In the genomic region with DNA sequence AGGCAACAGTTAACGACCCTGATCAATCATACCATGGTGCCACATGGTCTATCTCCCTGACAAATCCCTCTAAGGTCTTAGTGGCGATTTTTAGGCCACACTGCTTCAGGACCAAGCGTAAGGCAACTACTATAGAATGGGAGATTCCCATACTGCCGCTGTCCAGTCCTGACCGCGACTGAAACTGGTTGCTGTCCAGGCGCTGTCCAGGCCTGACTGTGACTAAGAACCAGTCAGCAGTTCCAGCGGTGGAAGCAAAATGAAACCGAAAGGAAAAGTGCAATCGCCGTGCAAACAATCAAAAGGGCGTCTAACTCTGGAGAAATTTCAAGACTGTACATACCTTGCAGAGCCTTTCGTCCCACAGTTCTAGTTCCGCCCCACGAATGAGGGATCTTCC, we compare ENCODE assay signal across 26 mouse cellular contexts. TPM values are rescaled to one million over a fixed set of nuclear protein-coding genes. Genes with fewer than 3 reads are reported as not detected.
"Had no signal": no experiment of that assay in that cellular context is flagged by ENCODE, and none has a peak within 500 bp of the region (broad histone marks: within the 10 kb centered on the region; RNA-seq: fewer than 3 reads in every experiment).

No protein-coding gene starts in this region.

RNA-seq across cellular contexts. Expression of a gene that starts 27.1 kb away (rescaled TPM):
- total RNA-seq: heart, postnatal 10 days; heart, postnatal 14 days; heart, postnatal 25 days; heart, postnatal 36 days; hematopoietic stem cell, adult 5-6 weeks; hindbrain, postnatal 0 days; layer of hippocampus, adult 18-20 months; layer of hippocampus, adult 2 months; layer of hippocampus, adult 8-10 months; layer of hippocampus, postnatal 10 days; layer of hippocampus, postnatal 14 days; layer of hippocampus, postnatal 25 days; layer of hippocampus, postnatal 36 days had no signal
- polyA plus RNA-seq: heart, embryonic 10.5 days; heart, embryonic 12.5 days; heart, embryonic 14.5 days; heart, embryonic 15.5 days; hindbrain, embryonic 10.5 days; hindbrain, embryonic 11.5 days; hindbrain, embryonic 12.5 days; hindbrain, embryonic 13.5 days; hindbrain, embryonic 14.5 days; hindbrain, embryonic 15.5 days; hindbrain, embryonic 16.5 days; hindbrain, postnatal 0 days; inflammation-experienced regulatory T-cells, adult 6 months; kidney, embryonic 14.5 days had no signal
